Mouse (Mus musculus): ENCODE measurements around the gene Rac3. TPM values are rescaled to one million over a fixed set of nuclear protein-coding genes. Genes with fewer than 3 reads are reported as not detected.
A peak's percentile ranks its signal among the peaks of the same experiment; 100 is the strongest.

The Rac3 gene
- total RNA-seq, 2 experiments from 2014 or later, result 0.84 to 0.92 TPM

DNA sequence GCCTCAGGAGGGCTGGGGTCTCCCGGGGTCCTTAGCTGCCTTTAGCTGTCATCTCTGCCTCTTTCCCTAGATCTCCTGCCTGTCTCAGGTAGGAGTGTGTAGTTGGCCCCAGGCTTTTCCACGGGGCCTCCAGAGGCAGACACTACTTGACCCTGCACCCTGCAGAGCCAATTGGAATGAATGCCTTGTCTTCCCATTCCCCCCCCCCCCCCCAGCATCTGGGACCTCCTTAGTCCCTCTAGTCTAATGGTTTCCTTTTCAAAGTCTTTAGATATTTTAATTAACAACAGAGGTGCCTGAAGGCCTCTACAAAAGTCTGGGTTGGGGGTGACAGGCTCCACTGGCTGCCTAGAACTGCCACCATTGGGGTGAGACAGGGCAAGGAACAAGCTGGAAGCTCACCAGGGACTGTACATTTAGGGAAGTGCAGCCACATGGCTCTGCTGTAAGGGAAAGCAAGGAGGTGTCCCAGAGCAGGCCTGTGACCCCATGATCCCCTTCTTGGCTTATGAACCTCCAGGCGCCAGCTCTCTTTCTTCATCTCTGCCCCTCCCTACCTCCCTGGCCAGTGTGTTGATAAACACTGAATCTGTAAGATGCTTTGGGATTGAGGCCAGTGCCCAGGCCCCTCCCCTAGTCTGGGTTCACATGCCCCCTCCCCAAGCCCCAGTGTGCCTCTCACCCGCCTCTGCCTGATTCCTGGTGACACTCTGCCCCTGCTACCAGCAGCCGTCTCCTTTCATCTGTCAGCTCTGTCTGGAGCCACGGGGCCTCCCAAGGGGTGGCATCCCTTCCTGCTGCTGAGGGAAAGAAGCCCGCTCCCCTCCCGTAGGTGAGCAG is 16.6 kb upstream of the Rac3 start:
- intact Hi-C loops (cut with DNase I), result no loop called here
- no peak for DNase-seq

DNA sequence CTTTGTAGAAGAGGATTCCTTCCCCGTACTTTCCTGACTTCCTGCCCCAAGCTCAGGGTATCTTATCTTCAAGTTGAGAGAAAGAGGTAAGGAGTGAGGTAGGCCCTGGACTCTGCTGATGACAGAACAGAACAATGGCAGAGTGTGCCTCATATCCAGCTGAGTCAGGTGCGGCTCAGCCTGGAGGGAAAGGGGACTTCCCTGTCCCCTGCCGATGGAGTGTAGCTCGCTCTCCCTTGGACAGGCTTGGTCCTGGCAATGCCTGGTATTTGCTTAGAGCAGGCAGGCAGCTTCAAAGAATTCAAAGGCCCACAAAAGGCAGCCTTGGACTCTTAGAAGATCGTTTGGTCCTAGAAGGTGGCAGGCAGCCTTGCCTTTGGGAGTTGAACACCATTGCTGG is 15.2 kb upstream of the Rac3 start:
- no peak for DNase-seq
- intact Hi-C loops (cut with DNase I), result no loop called here

DNA sequence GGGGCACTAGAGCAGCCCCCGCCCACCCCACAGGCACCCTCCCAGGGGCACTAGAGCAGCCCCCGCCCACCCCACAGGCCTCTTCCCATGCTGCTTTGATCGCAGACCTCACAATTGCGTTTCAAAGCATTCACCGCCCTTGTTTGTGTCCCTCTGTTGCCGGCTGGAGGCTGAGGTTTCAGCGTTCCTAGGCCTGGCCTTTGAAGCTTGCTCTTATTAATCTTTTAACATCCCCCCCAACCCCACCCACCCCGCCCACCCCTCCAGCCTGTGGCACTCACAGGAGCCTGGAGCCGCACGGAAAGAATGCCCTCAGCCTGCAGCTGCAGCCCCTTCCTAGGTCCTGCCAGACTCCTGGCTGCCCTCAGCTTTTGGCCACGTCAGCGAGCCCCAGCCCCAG is 14.0 kb upstream of the Rac3 start:
- intact Hi-C loops (cut with DNase I), result no loop called here
- no peak for DNase-seq

DNA sequence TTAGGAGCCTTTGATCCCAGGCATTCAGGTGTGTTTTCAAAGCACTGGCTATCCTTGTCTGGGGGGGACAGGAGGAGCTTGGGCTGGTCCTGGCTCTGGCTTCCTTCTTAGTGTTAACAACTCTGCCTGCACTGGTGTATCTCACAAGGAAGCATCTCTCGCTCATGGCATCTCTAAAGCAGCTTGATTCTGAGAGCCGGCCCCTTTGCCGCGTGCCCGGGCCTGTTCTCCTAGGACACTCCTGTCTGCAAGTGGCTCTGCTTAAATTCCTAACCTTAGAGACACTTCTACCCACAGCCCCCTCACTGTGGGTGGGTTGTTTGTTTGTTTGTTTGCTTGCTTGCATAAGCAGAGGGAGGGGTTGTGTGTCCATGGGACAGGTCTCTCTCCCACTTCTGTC is 13.3 kb upstream of the Rac3 start:
- no peak for DNase-seq
- intact Hi-C loops (cut with DNase I), result no loop called here

DNA sequence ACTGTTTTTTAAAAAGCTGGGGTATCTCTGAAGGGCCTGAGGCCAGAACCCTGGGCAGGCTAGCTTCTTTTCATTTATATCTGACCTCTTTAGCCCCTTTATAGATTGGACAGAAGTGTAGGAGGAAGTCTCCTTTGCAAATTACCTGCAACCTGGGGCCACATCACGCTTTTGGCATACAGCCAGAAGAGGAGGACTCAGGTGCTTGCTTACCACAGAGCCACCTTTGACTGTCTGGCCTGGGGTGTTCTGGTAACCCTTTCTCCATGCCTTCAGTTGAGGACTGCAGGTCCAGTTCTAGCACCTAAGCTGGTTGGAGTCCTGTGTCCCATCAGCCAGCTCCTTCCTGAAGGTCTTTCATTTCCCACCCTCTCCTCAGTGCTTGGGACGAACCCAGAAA is 11.7 kb upstream of the Rac3 start:
- DNase-seq, result no peak
- intact Hi-C loops (cut with DNase I), result no loop called here

DNA sequence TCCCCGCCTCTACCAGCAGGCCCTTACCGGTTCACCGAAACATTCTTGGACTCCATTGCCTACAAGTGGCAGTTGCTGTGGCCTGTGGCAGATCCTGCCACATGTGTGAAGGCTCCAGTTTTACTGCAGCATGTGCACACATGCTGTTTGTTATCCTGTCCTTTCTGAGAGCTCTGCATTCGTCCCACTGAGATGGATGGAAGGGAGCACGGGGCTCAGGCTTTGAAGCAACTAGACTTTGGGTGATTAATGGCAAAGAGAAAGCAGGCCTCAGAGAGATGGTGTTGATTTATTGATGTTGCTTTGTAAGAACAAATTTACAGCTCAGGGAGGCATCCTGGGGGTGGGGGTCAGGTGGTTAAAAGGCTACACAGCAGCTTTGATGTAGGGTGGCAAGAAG is 10.6 kb upstream of the Rac3 start:
- no peak for DNase-seq
- intact Hi-C loops (cut with DNase I), result loop anchor here (5.0 kb wide), 1 partner anchor 188 kb away; no protein-coding TSS in a partner anchor

DNA sequence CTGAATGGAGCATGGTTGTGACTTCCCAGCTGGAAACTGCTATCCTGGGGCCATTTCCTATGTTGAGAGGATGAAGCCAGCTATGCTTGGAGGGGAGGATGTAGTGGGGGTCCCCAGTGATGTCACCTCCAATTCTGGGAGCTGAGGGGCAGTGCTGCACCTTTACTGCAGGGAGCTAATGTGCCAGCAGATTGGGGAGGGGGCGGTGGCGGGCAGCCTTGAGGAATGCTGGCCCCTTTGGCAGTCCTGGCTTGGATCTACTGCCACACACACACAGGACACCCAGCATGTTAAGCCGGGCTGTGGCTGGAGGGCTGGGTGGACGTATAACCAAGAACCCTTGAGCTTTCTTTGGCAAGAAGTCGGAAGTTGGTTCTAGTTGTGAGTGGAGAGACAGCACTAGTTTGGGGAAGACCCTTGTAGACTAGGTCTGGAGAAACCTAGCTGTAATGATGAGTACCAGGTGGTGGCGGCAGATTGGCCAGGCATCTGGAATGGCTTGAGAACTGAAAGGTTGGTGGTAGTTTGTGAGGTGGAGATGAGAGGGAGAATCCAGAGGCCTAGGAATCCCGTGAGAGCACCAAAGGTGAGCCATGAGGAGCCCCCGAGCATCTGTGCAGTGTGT is 9.2 kb upstream of the Rac3 start:
- intact Hi-C loops (cut with DNase I), result loop anchor here (1.0 to 5.0 kb wide), 4 partner anchors 42 to 190 kb away; no protein-coding TSS in a partner anchor

DNA sequence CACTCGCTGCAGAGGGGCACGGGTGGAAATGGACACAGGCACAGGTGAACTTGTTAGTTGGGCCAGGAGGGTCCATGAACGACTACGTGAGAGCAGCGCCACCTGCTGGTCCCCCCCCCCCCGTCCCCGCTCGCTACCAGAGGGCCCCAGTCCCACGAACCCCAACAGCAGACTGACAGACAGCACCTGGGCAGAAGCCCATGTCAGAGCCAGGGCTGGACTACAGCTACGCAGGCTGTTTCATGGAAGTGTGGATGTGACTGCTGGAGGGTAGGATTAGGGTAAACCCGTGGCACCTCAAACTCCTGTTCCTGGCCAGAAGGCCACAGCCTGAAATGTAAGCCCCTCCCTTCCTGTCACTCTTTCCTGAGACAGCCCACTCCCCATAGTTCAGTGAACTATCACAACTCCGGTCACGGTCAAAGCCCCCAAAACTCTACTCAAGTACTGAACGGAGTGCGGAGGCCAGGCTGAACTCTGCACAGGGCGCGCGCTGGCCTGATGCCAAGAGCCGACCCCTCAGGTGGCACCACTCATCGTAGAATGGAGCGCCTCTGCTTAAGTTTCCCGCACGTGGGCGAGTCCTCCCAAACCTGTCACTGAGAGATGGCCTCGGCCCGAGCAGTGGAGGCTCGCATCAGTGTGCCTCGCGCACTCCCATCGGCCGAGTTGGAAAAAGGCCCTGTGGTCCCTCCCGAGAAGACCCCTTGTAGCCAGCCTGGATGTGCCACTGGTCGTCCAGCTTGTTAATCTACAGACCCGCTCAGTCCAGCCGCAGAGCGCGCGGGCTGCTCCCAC is 8.3 kb upstream of the Rac3 start:
- intact Hi-C loops (cut with DNase I), result loop anchor here (1.0 to 5.0 kb wide), 4 partner anchors 43 to 191 kb away; no protein-coding TSS in a partner anchor
- DNase-seq, result peak in 1 of 2 experiments; percentile 45

More for the DNA sequence above, 9.2 kb upstream of the Rac3 start:
- DNase-seq, result no peak

DNA sequence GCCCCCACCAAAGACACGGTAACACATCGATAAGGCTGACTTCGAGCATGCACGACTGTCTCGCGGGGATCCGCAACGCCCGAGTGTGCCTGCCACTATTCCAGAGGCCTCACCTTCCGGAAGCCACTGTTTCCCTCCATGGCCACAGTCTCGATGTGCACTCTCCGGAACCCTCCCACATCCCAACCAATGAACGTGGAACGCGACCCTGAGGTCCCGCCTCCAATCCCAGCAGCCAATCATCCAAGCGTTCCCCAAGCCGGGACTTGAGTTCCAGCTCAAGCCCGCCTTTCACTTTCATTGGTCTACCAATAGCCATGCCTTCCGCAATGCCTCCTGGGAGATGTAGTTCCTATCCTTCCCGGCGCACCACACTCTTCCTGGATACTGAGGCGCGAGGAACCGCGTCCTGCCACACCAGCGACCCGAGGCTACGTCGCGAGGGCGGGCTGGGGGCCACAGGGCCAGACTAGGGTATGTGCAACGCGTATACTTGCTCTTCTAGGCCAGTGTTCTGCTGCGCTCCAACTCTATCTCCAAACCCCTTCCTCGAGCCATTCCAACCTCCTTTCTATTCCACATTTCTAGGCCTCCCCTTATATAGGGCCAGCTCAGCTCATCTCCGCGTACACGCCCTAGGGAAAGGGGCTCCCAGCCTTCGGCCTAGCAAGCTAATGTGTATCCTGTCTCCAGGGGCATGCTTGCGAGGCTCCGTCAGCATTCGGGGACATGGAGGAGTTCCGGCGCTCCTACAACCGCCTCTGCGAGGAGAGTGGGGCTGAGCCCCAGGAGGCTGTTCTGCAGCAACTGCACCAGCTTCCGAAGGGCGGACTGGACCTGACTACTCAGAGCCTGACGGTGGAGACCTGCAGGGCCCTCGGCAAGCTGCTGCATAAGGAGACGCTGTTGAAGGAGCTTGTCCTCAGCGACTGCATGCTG is 7.4 kb upstream of the Rac3 start, which contains the start of the genes Cenpx and Lrrc45:
Gene Cenpx, minus strand, starts transcription at position 159 of the 939 bp plus-strand sequence.
Gene Lrrc45, plus strand, starts transcription at position 346 of the 939 bp plus-strand sequence.
- DNase-seq, result peak; percentile 92 to 95
- intact Hi-C loops (cut with DNase I), result loop anchor here (2.0 to 5.0 kb wide), 2 partner anchors 55 to 192 kb away; no protein-coding TSS in a partner anchor

DNA sequence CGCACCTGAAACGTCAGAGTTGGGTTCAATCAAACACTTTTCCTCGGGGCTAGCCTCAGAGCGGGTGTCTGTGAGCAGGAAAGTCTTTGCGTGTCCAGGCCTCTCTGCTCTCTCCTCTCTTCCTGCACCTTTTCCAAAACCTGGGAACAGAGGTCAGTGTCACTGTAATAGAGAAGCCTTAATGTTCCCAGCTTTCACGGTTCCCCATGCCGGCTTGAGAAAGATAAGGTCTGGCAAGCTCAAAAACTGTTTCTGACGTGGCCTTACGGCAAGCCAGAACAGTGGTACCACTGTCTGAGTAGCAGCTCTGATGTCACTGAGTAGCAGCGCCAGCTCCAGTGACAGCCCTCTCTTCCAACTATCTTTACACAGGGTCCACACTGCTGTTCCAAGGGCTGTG is 6.7 kb upstream of the Rac3 start:
- intact Hi-C loops (cut with DNase I), result loop anchor here (5.0 kb wide), 1 partner anchor 192 kb away; no protein-coding TSS in a partner anchor
- DNase-seq, result no peak

DNA sequence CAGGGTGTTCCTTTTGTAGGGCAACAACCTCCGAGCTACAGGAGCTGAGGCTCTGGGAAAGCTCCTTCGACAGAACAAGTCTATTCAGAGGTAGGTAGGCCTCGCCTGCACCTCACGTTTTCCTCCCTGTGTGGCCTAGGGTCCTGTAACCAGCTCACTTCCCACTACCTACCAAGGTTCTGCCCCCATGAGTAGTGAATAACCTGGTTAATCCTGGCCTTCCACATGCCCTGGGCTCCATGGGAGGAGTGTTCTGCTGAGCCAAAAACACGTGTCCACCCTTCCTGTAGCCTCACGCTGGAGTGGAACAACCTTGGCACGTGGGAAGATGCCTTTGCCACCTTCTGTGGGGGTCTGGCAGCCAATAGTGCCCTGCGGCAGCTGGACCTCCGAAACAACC is 6.1 kb upstream of the Rac3 start:
- no peak for DNase-seq

DNA sequence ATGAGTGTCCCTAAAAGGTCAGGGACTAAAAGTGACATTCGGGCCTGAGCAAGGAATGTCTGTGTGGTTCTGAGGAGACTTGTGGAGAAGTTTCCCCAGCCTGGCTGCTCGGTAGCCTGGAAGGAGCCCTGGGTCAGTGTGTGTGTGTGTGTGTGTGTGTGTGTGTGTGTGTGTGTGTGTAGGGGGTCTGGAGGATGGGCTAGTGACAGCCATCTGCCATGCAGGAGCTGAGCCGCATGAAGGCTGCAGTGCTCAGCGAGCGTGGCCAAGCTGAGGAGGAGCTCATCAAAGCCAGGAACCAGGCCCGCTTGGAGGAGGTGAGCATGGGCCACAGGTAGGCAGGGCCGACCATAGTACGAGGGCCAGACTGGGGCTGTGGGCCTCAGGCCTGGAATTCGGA is 2.0 kb upstream of the Rac3 start:
- intact Hi-C loops (cut with DNase I), result no loop called here
- DNase-seq, result no peak

More for the DNA sequence above, 6.1 kb upstream of the Rac3 start:
- intact Hi-C loops (cut with DNase I), result no loop called here

DNA sequence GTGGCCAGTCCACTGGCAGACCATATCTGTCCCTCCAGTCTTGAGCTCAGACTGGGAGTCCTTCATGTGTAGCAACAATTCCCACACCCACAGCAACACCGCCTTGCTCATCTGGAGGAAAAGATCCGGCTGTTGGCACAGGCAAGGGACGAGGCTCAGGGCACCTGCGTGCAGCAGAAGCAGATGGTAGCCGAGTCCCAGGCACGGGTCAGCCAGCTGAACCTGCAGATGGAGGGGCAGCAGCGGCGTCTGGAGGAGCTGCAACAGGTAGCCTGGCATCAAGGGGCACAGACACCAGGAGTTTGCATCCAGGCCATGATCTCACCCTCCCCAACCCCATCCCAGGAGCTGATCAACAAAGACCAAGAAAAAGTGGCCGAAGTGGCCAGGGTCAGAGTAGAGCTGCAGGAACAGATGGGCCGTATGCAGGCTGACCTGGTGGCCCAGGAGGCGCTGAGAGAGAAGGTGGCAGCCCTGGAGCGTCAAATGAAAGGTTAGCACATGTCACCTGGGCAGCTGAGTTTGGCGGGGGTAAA is 1.4 kb upstream of the Rac3 start:
- no peak for DNase-seq

DNA sequence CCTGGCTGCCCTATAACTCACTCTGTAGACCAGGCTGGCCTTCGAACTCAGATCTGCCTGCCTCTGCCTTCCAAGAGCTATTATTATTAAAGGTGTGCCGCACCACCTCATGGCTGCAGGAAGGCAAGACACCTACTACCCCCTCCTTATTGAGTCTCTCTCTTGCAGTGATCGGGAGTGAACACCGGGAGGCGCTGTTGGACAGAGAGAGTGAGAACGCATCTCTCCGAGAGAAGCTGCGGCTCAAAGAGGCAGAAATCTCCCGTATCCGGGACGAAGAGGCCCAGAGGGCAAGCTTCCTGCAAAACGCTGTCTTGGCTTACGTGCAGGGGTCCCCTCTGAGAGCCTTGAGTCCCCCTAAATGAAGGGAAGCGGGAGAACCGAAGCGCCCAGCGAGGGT is 820 bp upstream of the Rac3 start:
- peak; percentile 87 to 88 for DNase-seq
- intact Hi-C loops (cut with DNase I), result loop anchor here (2.0 kb wide), 1 partner anchor 54 kb away; no protein-coding TSS in a partner anchor

More for the DNA sequence above, 1.4 kb upstream of the Rac3 start:
- intact Hi-C loops (cut with DNase I), result loop anchor here (2.0 kb wide), 1 partner anchor 55 kb away; no protein-coding TSS in a partner anchor

DNA sequence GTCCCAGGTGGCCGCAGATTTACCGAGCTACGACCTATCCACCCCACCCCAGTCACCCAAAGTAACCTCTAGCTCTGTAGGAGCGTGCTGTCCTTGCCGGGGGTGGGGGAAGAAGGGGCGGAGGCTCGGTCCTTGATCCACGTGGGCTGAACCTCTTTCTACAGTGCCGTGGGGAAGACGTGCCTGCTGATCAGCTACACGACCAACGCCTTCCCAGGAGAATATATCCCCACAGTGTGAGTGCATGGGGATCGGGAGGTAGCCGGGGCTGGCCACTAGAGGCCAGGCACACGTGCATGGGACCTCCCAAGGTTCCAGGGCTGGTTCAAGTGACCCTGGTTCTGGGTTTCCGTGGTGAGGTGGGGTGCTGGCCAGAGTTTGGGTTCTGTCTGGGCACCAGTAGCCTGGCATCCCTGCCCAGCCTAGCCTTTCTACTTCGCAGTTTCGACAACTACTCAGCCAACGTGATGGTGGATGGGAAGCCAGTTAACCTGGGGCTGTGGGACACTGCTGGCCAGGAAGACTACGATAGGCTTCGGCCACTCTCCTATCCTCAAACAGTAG is 879 bp downstream of the Rac3 start:
- DNase-seq, result no peak
- intact Hi-C loops (cut with DNase I), result no loop called here

DNA sequence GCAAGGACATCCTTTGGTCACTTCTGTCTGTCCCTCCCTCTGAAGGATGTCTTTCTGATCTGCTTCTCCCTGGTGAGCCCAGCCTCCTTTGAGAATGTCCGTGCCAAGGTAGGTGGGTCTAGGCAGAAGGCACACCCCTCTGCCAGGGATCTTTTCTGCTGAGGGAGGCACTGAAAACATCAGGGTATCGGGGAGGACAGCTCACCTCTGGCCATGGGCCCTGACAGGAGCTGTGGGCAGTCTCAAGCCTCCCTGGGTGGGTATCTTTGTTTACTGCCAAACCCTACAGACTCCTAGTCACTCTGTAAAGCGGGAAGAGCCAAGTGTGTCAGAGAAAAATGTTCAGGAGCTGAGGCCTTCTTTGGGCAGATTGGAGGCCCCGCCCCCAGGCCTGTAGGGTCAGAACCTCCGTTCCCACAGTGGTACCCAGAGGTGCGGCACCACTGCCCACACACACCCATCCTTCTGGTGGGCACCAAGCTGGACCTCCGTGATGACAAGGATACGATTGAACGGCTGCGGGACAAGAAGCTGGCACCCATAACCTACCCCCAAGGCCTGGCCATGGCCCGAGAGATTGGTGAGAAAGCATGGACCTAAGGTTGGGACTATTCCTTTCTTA is 1.6 kb downstream of the Rac3 start:
- DNase-seq, result no peak
- intact Hi-C loops (cut with DNase I), result no loop called here

DNA sequence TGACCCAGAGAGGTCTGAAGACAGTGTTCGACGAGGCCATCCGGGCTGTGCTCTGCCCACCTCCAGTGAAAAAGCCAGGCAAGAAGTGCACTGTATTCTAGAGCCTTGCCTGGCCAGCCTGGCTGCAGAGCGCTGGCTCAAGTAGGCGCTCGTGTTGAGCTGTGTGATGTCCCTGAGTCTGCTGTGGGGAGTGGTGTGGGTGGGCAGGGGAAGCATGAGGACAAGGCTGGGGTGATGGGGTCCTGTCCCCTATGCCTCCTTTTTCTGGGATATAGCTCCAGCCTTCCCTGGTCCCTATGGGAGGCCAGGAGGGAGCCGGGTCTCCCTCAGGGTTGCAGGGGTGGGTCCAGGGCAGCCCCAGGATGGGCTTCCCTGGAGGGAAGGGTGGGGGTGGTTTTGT is 2.2 kb downstream of the Rac3 start:
- DNase-seq, result no peak
- intact Hi-C loops (cut with DNase I), result no loop called here
